Mouse (Mus musculus): Measurements from ENCODE around the gene Plxdc1. TPM values are rescaled to one million over a fixed set of nuclear protein-coding genes. Genes with fewer than 3 reads are reported as not detected.

Gene Plxdc1
- polyA plus RNA-seq, 1 experiment from 2014 or later = 0.40 TPM

DNA sequence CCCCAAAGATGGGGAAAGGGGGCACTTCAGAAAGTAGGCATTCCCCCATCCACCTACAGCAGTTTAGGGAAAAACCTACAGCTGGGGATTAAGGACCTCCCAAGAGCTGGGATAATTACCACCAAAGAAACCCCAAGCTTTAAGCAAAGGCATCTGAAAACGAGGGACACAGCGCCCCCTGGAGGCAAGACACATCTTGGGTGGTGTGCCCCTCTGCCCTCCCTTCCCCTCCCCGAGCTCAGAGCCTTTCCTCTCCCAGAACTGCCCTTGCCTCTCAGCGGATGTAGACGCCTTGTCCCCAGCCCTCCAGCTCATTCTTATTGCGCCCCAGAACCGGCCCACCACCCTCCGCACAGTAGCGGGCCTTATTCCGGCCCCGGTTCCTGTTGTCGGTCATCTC is 16.4 kb upstream of the Plxdc1 start:
- 32% methylated on average over 12 of the region's 12 CpGs for WGBS
- no peaks in the 10 kb centered on the region for H3K27me3 ChIP-seq (ENCODE audit: control insufficient read depth, insufficient read depth, low read length)
- no peaks in the 10 kb centered on the region for H3K9me3 ChIP-seq (ENCODE audit: control insufficient read depth, low read length)
- no peak overlapping the region for H3K27ac ChIP-seq (replicated peaks)
- no peak overlapping the region for H3K9ac ChIP-seq (ENCODE audit: low read length)
- H3K36me3 ChIP-seq (ENCODE audit: control insufficient read depth, insufficient read depth, low read length) = no peaks in the 10 kb centered on the region
- peak overlapping the region; percentile 43 for H3K4me2 ChIP-seq (replicated peaks; ENCODE audit: low read depth)
- TF ChIP-seq EP300 (optimal IDR thresholded peaks at IDR 0.05) (no peak), CTCF (IDR thresholded peaks at IDR 0.05; ENCODE audit: low read depth) (peak; percentile 86)
- ATAC-seq (ENCODE audit: low FRiP score, low TSS enrichment) = no peak
- no peaks in the 10 kb centered on the region for H3K4me1 ChIP-seq (replicated peaks; ENCODE audit: control insufficient read depth, insufficient read depth)
- 0 out of 2 replicates have a peak overlapping the region, but pooled peaks have one; percentile 4 for H3K4me3 ChIP-seq (ENCODE audit: low read depth, low read length)
- peak; percentile 84 for DNase-seq (ENCODE audit: low spot score)

DNA sequence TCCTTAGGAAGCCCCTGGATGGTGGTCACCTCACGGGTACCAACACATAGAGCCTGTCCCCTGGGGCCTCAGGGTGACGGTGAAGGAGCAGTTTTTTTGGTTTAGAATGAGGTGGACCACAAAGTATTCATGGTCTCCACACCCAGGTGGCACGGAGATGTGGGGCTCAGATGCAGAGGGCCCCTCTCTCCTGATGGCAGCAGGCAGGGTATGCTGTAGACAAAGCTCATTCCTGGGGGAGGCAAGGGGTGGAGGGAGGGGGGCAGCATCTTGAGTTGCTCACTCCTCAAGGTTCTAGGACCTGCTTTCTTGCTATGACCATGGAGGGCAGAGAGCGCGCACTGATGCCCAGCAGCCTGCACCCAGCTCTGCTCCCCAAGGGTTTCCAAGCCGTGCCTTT is 15.7 kb upstream of the Plxdc1 start:
- Histone ChIP-seq H3K9me3 (ENCODE audit: control insufficient read depth, low read length) (no peaks in the 10 kb centered on the region), H3K4me1 (replicated peaks; ENCODE audit: control insufficient read depth, insufficient read depth) (no peaks in the 10 kb centered on the region), H3K27ac (replicated peaks) (no peak overlapping the region), H3K9ac (ENCODE audit: low read length) (no peak overlapping the region), H3K36me3 (ENCODE audit: control insufficient read depth, insufficient read depth, low read length) (no peaks in the 10 kb centered on the region), H3K4me2 (replicated peaks; ENCODE audit: low read depth) (no peak overlapping the region), H3K27me3 (ENCODE audit: control insufficient read depth, insufficient read depth, low read length) (no peaks in the 10 kb centered on the region), H3K4me3 (ENCODE audit: low read depth, low read length) (no peak overlapping the region)
- DNase-seq (ENCODE audit: low spot score) (no peak), ATAC-seq (ENCODE audit: low FRiP score, low TSS enrichment) (no peak)
- TF ChIP-seq CTCF (IDR thresholded peaks at IDR 0.05; ENCODE audit: low read depth) = no peak
- no peak for TF ChIP-seq EP300 (optimal IDR thresholded peaks at IDR 0.05)
- 76% methylated on average over 6 of the region's 6 CpGs for WGBS

DNA sequence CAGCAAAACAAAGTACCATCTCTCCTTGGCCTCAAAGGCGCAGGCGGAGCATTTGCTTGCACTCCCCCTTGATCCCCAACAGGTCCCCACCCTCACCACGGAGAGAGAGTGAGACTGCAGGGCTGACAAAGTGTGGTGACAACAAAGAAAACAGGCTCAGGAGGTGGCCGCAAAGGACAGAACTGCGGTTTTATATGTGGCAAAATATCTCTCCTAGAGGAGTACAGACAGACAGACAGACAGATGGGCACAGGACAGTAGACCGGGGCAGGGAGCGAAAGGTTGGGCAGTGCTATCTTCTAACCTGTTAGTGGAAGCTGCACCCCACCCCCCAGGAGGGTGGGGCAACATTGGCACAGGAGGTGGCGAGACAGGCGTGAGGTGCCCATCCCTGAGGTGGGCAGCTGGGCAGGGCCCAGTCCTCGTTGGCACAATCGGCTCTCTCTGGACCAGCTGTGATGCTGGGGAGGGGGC is 15.1 kb upstream of the Plxdc1 start:
- Histone ChIP-seq H3K27ac (replicated peaks) (no peak overlapping the region), H3K27me3 (ENCODE audit: control insufficient read depth, insufficient read depth, low read length) (no peaks in the 10 kb centered on the region), H3K4me2 (replicated peaks; ENCODE audit: low read depth) (no peak overlapping the region), H3K9ac (ENCODE audit: low read length) (no peak overlapping the region), H3K4me3 (ENCODE audit: low read depth, low read length) (no peak overlapping the region), H3K9me3 (ENCODE audit: control insufficient read depth, low read length) (no peaks in the 10 kb centered on the region), H3K4me1 (replicated peaks; ENCODE audit: control insufficient read depth, insufficient read depth) (no peaks in the 10 kb centered on the region), H3K36me3 (ENCODE audit: control insufficient read depth, insufficient read depth, low read length) (no peaks in the 10 kb centered on the region)
- 30% methylated on average over 11 of the region's 11 CpGs for WGBS
- TF ChIP-seq EP300 (optimal IDR thresholded peaks at IDR 0.05) = no peak
- TF ChIP-seq CTCF (IDR thresholded peaks at IDR 0.05; ENCODE audit: low read depth) = no peak
- no peak for ATAC-seq (ENCODE audit: low FRiP score, low TSS enrichment)
- DNase-seq (ENCODE audit: low spot score) = no peak

DNA sequence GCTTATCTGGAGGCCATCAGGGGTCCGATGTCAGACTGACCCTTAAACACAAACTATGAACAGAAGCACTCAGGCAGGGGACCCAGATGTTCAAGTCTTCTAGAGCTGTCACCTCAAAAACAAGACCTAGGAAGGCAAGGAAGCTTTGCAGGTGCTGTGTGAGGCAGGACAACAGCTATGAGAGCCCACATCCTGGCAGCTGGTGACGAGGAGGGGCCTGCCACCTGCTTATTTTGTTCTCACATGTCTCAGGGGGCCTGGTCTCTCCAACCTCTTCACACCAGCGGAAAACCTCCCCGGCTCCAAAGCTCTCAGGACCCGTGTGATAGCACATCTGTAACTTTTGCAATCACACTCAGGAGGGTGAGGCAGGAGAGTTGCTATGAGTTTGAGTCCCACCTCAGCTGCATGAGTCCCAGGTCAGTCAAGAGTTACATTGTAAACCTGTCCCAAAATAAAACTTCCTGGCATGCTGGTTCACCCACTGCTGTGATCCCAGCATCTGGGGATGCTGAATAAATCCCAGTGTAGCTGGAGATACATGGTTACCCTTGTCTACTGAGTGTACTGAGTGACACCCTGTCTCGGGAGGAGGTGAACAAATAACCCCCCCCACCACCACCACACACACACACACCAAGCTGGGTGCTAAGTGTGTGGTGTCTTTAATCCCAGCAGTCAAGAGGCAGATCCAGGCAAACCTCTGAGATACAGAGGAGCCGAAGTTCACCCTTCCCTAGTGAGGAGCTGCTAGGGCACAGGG is 14.3 kb upstream of the Plxdc1 start:
- H3K4me3 ChIP-seq (ENCODE audit: low read depth, low read length) = no peak overlapping the region
- WGBS = 28% methylated on average over 7 of the region's 7 CpGs
- DNase-seq (ENCODE audit: low spot score) (no peak), ATAC-seq (ENCODE audit: low FRiP score, low TSS enrichment) (no peak)
- H3K4me1 ChIP-seq (replicated peaks; ENCODE audit: control insufficient read depth, insufficient read depth) = no peaks in the 10 kb centered on the region
- H3K27ac ChIP-seq (replicated peaks) = no peak overlapping the region
- no peak for TF ChIP-seq EP300 (optimal IDR thresholded peaks at IDR 0.05)
- no peak for TF ChIP-seq CTCF (IDR thresholded peaks at IDR 0.05; ENCODE audit: low read depth)
- no peaks in the 10 kb centered on the region for H3K36me3 ChIP-seq (ENCODE audit: control insufficient read depth, insufficient read depth, low read length)
- no peak overlapping the region for H3K9ac ChIP-seq (ENCODE audit: low read length)
- H3K9me3 ChIP-seq (ENCODE audit: control insufficient read depth, low read length) = no peaks in the 10 kb centered on the region
- H3K4me2 ChIP-seq (replicated peaks; ENCODE audit: low read depth) = no peak overlapping the region
- no peaks in the 10 kb centered on the region for H3K27me3 ChIP-seq (ENCODE audit: control insufficient read depth, insufficient read depth, low read length)

DNA sequence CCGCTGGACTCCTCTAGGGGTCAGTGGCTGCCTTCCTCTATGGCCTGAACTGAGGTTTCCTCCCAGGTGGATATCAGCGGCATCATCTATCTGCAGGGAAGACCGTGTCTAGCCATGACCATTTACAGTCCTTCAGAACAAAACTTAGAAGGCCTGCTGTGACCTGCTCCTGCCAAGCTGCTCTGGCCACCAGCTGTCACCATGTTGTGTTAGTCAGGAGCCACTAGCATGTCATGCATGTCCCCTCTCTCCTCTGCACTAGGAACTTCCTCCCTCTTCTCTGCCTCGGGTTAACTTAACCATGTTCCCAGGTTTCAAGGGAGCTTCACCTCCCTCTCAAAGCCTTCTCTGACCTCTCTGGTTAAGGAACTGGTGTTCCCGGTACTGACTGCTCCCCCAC is 13.5 kb upstream of the Plxdc1 start:
- Histone ChIP-seq H3K4me2 (replicated peaks; ENCODE audit: low read depth) (no peak overlapping the region), H3K36me3 (ENCODE audit: control insufficient read depth, insufficient read depth, low read length) (no peaks in the 10 kb centered on the region), H3K4me1 (replicated peaks; ENCODE audit: control insufficient read depth, insufficient read depth) (0 out of 2 replicates have a peak, but pooled peaks cover 2% of the 10 kb centered on the region), H3K27ac (replicated peaks) (no peak overlapping the region), H3K4me3 (ENCODE audit: low read depth, low read length) (no peak overlapping the region), H3K27me3 (ENCODE audit: control insufficient read depth, insufficient read depth, low read length) (no peaks in the 10 kb centered on the region), H3K9me3 (ENCODE audit: control insufficient read depth, low read length) (no peaks in the 10 kb centered on the region), H3K9ac (ENCODE audit: low read length) (no peak overlapping the region)
- WGBS = 52% methylated on average over 5 of the region's 5 CpGs
- no peak for DNase-seq (ENCODE audit: low spot score)
- no peak for ATAC-seq (ENCODE audit: low FRiP score, low TSS enrichment)
- TF ChIP-seq CTCF (IDR thresholded peaks at IDR 0.05; ENCODE audit: low read depth) = no peak
- TF ChIP-seq EP300 (optimal IDR thresholded peaks at IDR 0.05) = no peak

DNA sequence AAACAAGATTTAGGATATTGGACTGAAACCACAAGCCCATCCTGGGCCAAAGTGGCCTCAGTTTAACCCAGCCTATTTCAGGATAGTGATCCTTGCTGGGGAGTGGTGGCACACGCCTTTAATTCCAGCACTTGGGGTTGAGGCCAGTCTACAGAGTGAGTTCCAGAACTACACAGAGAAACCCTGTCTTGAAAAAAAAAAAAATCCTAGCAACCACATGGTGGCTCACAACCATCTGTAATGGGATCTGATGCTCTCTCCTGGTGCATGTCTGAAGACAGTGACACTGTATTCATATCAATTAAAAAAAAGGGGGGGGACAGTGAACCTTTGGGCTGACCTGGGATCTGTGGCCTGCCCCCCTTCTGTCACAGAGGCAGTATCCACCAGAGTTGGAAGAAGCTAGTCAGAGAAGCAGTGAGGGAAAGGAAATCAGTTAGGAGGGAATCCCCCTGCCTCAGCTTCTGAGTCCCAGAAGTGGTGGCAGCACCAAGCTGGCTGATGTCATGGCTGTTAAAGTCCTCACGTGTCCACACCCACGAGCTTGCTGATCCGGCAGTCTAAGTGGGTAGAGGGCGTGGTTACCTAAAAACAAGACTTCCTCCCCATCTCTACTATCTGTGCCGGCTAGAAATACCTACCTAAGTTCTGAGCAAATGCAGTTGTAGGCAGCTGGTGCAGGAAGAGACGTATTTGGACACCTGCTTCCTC is 12.8 kb upstream of the Plxdc1 start:
- ATAC-seq (ENCODE audit: low FRiP score, low TSS enrichment) = no peak
- H3K4me2 ChIP-seq (replicated peaks; ENCODE audit: low read depth) = no peak overlapping the region
- H3K27me3 ChIP-seq (ENCODE audit: control insufficient read depth, insufficient read depth, low read length) = no peaks in the 10 kb centered on the region
- H3K4me1 ChIP-seq (replicated peaks; ENCODE audit: control insufficient read depth, insufficient read depth) = 0 out of 2 replicates have a peak, but pooled peaks cover 3% of the 10 kb centered on the region
- no peak for DNase-seq (ENCODE audit: low spot score)
- no peak overlapping the region for H3K9ac ChIP-seq (ENCODE audit: low read length)
- no peaks in the 10 kb centered on the region for H3K36me3 ChIP-seq (ENCODE audit: control insufficient read depth, insufficient read depth, low read length)
- no peak overlapping the region for H3K4me3 ChIP-seq (ENCODE audit: low read depth, low read length)
- H3K27ac ChIP-seq (replicated peaks) = no peak overlapping the region
- WGBS = 49% methylated on average over 7 of the region's 7 CpGs
- H3K9me3 ChIP-seq (ENCODE audit: control insufficient read depth, low read length) = no peaks in the 10 kb centered on the region
- TF ChIP-seq EP300 (optimal IDR thresholded peaks at IDR 0.05) = no peak
- no peak for TF ChIP-seq CTCF (IDR thresholded peaks at IDR 0.05; ENCODE audit: low read depth)

Data from stomach, postnatal 0 days (tissue).